Mouse (Mus musculus) testis, adult 2 months (tissue): Measurements from ENCODE around the gene Hoxb1. TPM values are rescaled to one million over a fixed set of nuclear protein-coding genes. Genes with fewer than 3 reads are reported as not detected.
A peak's percentile ranks its signal among the peaks of the same experiment; 100 is the strongest.

Experiments used
- H3K27ac ChIP-seq: fragments of 200-500 bp; 2 replicates; pipeline ENCODE4 v1.5.1; 2012; ENCODE audit warnings: low read depth, low read length; ENCODE audit not compliant: control insufficient read depth, insufficient read depth
- H3K27me3 ChIP-seq: fragments of 200-500 bp; 2 replicates; pipeline ENCODE4 v1.6.1; 2012; ENCODE audit warnings: mild to moderate bottlenecking, low read length, moderate library complexity; ENCODE audit not compliant: control insufficient read depth, insufficient read depth
- H3K36me3 ChIP-seq: fragments of 200-500 bp; 2 replicates; pipeline ENCODE4 v1.6.1; 2012; ENCODE audit warnings: mild to moderate bottlenecking, low read length; ENCODE audit not compliant: control insufficient read depth, insufficient read depth
- H3K4me1 ChIP-seq: fragments of 200-500 bp; 2 replicates; pipeline ENCODE4 v1.6.1; 2012; ENCODE audit warnings: low read length; ENCODE audit not compliant: control insufficient read depth, insufficient read depth
- H3K4me3 ChIP-seq: fragments of 200-500 bp; 2 replicates; pipeline ENCODE4 v1.5.1; 2012; ENCODE audit warnings: low read depth, mild to moderate bottlenecking, low read length, moderate library complexity, mixed read lengths; ENCODE audit not compliant: control insufficient read depth
- CTCF ChIP-seq: fragments of 200-500 bp; IDR thresholded peaks from 2 replicates; pipeline ENCODE4 v1.5.1; 2012; ENCODE audit warnings: low read depth, mild to moderate bottlenecking, inconsistent platforms, low read length, moderate library complexity; ENCODE audit not compliant: control insufficient read depth, insufficient read depth, insufficient replicate concordance
- POLR2A ChIP-seq: fragments of 200-500 bp; IDR thresholded peaks from 2 replicates; pipeline ENCODE4 v1.6.1; 2012; ENCODE audit warnings: low read depth, mild to moderate bottlenecking, inconsistent platforms, low read length, moderate library complexity; ENCODE audit not compliant: control insufficient read depth
- polyA plus RNA-seq: library from polyadenylated mRNA; depleted of rRNA; stranded (reverse); fragments of >200 nt; gene quantifications from 2 replicates; pipeline ENCODE4 v1.2.3, GENCODE M21; 2012

Gene Hoxb1
- polyA plus RNA-seq, 1 experiment, result not detected

- Histone ChIP-seq H3K36me3 (no peaks in the 10 kb centered on the region), H3K27ac (no peak overlapping the region), H3K27me3 (peaks cover 2% of the 10 kb centered on the region), H3K4me1 (peaks cover 3% of the 10 kb centered on the region; the same call in 1 of the 2 replicates), H3K4me3 (no peak overlapping the region)
- no peak for TF ChIP-seq CTCF
- TF ChIP-seq POLR2A, result no peak
Observed at GRCm38 (mm10) chr11:96327122-96327521, 38.4 kb upstream of the Hoxb1 start.

GRCm38 (mm10) chr11:96327750-96328149 lies 37.8 kb upstream of the Hoxb1 start:
- no peak for TF ChIP-seq CTCF
- no peak for TF ChIP-seq POLR2A
- H3K4me3 ChIP-seq, result no peak overlapping the region

GRCm38 (mm10) chr11:96328605-96329004 lies 36.9 kb upstream of the Hoxb1 start:
- H3K4me3 ChIP-seq, result no peak overlapping the region
- H3K4me1 ChIP-seq, result peaks cover 6% of the 10 kb centered on the region
- peaks cover 5% of the 10 kb centered on the region for H3K27me3 ChIP-seq
- TF ChIP-seq CTCF (no peak), POLR2A (no peak)
- H3K36me3 ChIP-seq, result no peaks in the 10 kb centered on the region
- no peak overlapping the region for H3K27ac ChIP-seq

More at GRCm38 (mm10) chr11:96327750-96328149, 37.8 kb upstream of the Hoxb1 start:
- H3K36me3 ChIP-seq, result no peaks in the 10 kb centered on the region
- no peak overlapping the region for H3K27ac ChIP-seq
- peaks cover 5% of the 10 kb centered on the region for H3K27me3 ChIP-seq
- peaks cover 3% of the 10 kb centered on the region for H3K4me1 ChIP-seq

GRCm38 (mm10) chr11:96332105-96332504 lies 33.4 kb upstream of the Hoxb1 start:
- TF ChIP-seq CTCF, result no peak
- no peak for TF ChIP-seq POLR2A
- H3K36me3 ChIP-seq, result no peaks in the 10 kb centered on the region
- peaks cover 5% of the 10 kb centered on the region for H3K4me1 ChIP-seq
- H3K27ac ChIP-seq, result no peak overlapping the region
- H3K4me3 ChIP-seq, result no peak overlapping the region
- H3K27me3 ChIP-seq, result peaks cover 3% of the 10 kb centered on the region; the same call in 1 of the 2 replicates

- TF ChIP-seq CTCF (no peak), POLR2A (no peak)
- Histone ChIP-seq H3K27me3 (peaks cover 3% of the 10 kb centered on the region; the same call in 1 of the 2 replicates), H3K4me3 (peak overlapping the region; percentile 15; the same call in 1 of the 2 replicates), H3K36me3 (no peaks in the 10 kb centered on the region), H3K27ac (no peak overlapping the region), H3K4me1 (peaks cover 5% of the 10 kb centered on the region)
Observed at GRCm38 (mm10) chr11:96332618-96333032, 32.9 kb upstream of the Hoxb1 start.

- Histone ChIP-seq H3K4me1 (peaks cover 5% of the 10 kb centered on the region), H3K27ac (no peak overlapping the region), H3K36me3 (no peaks in the 10 kb centered on the region), H3K4me3 (peak overlapping the region; percentile 8), H3K27me3 (peaks cover 3% of the 10 kb centered on the region; the same call in 1 of the 2 replicates)
- TF ChIP-seq POLR2A (no peak), CTCF (no peak)
Observed at GRCm38 (mm10) chr11:96333241-96334001, 32.1 kb upstream of the Hoxb1 start.

GRCm38 (mm10) chr11:96334002-96334364 lies 31.6 kb upstream of the Hoxb1 start:
- no peak for TF ChIP-seq CTCF
- no peak for TF ChIP-seq POLR2A
- Histone ChIP-seq H3K4me3 (no peak overlapping the region), H3K36me3 (no peaks in the 10 kb centered on the region), H3K4me1 (peaks cover 5% of the 10 kb centered on the region), H3K27me3 (peaks cover 3% of the 10 kb centered on the region; the same call in 1 of the 2 replicates), H3K27ac (no peak overlapping the region)

- peaks cover 5% of the 10 kb centered on the region for H3K4me1 ChIP-seq
- H3K36me3 ChIP-seq, result no peaks in the 10 kb centered on the region
- H3K4me3 ChIP-seq, result no peak overlapping the region
- no peak for TF ChIP-seq CTCF
- TF ChIP-seq POLR2A, result no peak
- H3K27ac ChIP-seq, result no peak overlapping the region
- H3K27me3 ChIP-seq, result peaks cover 3% of the 10 kb centered on the region; the same call in 1 of the 2 replicates
Observed at GRCm38 (mm10) chr11:96334998-96335397, 30.6 kb upstream of the Hoxb1 start.
